Mouse (Mus musculus): ENCODE results near the gene Fam160a2. TPM values are rescaled to one million over a fixed set of nuclear protein-coding genes. Genes with fewer than 3 reads are reported as not detected.

Gene Fam160a2
- 29.1 and 39.3 TPM in 2 replicates for polyA plus RNA-seq (2012; ENCODE audit: insufficient read depth, insufficient read length, missing spikeins)

GRCm38 (mm10) chr7:105399935-105400624 is at the start of gene Fam160a2:
TSS of gene Fam160a2 (minus strand) at chr7:105400054.
- peak within 1 kb of the TSS; percentile 68 for H3K27ac ChIP-seq (ENCODE audit: insufficient read depth, low read depth, low read length)
- H3K4me1 ChIP-seq (ENCODE audit: control insufficient read depth, insufficient read depth, low read length) = peaks cover 16% of the 10 kb centered on the region
- TF ChIP-seq POLR2A (IDR thresholded peaks at IDR 0.05; ENCODE audit: borderline replicate concordance, low read depth, low read length) (peak; percentile 62; the same call in 1 of the 2 replicates), CTCF (IDR thresholded peaks at IDR 0.05; ENCODE audit: low read depth, low read length) (no peak)
- peak within 1 kb of the TSS; percentile 92 for H3K4me3 ChIP-seq (ENCODE audit: insufficient read depth, low read length)

DNA sequence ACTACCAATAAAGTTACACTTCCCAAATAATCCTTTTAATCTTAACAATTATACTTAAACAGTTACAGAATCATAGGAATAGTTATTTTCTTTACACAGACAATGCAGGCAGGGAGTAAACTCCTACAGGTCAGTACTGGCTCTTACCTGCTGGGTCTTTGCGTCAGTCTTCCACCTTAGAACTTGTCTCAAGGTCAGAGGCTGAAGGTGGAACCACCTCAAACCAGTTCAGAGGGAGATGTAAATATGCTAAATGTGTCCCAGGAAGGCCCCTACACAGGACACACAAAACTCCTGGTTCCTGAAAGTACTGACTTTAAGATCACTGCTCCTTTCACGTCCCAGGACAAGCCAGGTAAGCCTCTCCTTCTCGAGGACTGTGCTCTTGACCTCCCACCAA is 45.2 kb upstream of the Fam160a2 start:
- Histone ChIP-seq H3K4me3 (ENCODE audit: insufficient read depth, low read length) (no peak overlapping the region), H3K4me1 (ENCODE audit: control insufficient read depth, insufficient read depth, low read length) (no peaks in the 10 kb centered on the region), H3K27ac (ENCODE audit: insufficient read depth, low read depth, low read length) (no peak overlapping the region)
- TF ChIP-seq POLR2A (IDR thresholded peaks at IDR 0.05; ENCODE audit: borderline replicate concordance, low read depth, low read length) (no peak), CTCF (IDR thresholded peaks at IDR 0.05; ENCODE audit: low read depth, low read length) (no peak)

DNA sequence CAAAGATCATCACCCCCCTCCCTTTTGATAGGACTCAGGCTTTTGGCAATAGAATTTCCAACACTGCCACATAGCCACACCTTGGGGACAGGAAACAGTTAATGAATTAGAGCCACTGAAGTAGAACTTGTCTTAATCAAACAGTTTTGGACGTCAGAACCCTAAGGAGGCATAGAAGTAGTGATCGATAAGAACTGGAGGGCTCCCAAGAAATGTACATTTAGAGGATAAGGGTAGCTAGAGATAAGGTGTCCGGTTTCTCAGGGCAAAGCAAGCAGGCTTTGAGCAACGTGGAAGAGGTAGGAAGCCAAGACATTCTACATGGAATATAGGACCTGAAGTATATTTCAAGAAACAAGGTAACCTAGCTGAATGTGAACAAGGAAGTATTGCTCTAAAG is 41.6 kb upstream of the Fam160a2 start:
- Histone ChIP-seq H3K27ac (ENCODE audit: insufficient read depth, low read depth, low read length) (no peak overlapping the region), H3K4me3 (ENCODE audit: insufficient read depth, low read length) (no peak overlapping the region), H3K4me1 (ENCODE audit: control insufficient read depth, insufficient read depth, low read length) (no peaks in the 10 kb centered on the region)
- TF ChIP-seq CTCF (IDR thresholded peaks at IDR 0.05; ENCODE audit: low read depth, low read length) (no peak), POLR2A (IDR thresholded peaks at IDR 0.05; ENCODE audit: borderline replicate concordance, low read depth, low read length) (no peak)

DNA sequence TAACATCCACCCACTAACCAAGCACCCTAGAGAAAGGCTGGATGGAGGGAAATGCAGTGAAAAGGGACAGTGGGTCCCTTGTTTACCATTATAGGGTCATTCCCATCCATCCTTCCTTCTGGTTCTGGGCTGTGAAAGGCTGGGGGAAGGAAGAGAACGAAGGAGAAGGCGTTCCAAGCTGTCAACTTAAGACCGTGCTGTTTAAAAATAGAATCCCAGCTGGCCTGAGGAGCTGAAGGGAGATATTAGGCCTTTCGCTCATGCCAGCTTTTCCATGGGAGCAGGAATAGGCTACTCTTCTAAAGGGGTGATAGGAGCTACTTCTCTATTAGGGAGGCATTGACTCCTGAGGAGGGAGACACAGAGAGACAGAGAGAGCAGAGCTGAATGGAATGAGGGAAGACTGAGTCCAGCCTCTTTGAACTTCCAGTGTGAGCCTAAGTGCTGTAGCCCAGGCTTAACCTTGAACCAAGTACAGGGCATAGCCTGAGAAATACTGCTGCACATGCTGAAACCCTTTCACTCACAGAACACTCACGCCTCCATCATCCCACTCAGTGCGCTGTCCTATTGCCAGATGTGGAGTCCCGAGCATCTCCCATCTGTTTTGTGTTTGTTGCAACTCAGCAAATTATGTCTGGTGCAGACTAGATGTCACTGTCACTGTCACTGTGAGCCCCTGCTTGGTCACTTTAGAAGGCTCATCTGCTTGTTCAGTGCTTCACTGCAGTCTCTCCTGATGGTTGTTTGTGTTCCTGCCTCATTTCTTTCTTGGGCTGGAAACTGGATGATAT is 38.3 kb upstream of the Fam160a2 start:
- Histone ChIP-seq H3K27ac (ENCODE audit: insufficient read depth, low read depth, low read length) (no peak overlapping the region), H3K4me3 (ENCODE audit: insufficient read depth, low read length) (no peak overlapping the region), H3K4me1 (ENCODE audit: control insufficient read depth, insufficient read depth, low read length) (no peaks in the 10 kb centered on the region)
- TF ChIP-seq CTCF (IDR thresholded peaks at IDR 0.05; ENCODE audit: low read depth, low read length) = no peak
- no peak for TF ChIP-seq POLR2A (IDR thresholded peaks at IDR 0.05; ENCODE audit: borderline replicate concordance, low read depth, low read length)

GRCm38 (mm10) chr7:105434798-105435197 is 34.9 kb upstream of the Fam160a2 start:
- Histone ChIP-seq H3K27ac (ENCODE audit: insufficient read depth, low read depth, low read length) (no peak overlapping the region), H3K4me3 (ENCODE audit: insufficient read depth, low read length) (no peak overlapping the region), H3K4me1 (ENCODE audit: control insufficient read depth, insufficient read depth, low read length) (no peaks in the 10 kb centered on the region)
- TF ChIP-seq CTCF (IDR thresholded peaks at IDR 0.05; ENCODE audit: low read depth, low read length) (no peak), POLR2A (IDR thresholded peaks at IDR 0.05; ENCODE audit: borderline replicate concordance, low read depth, low read length) (no peak)

GRCm38 (mm10) chr7:105433859-105434258 is 34.0 kb upstream of the Fam160a2 start:
- Histone ChIP-seq H3K4me3 (ENCODE audit: insufficient read depth, low read length) (no peak overlapping the region), H3K27ac (ENCODE audit: insufficient read depth, low read depth, low read length) (no peak overlapping the region), H3K4me1 (ENCODE audit: control insufficient read depth, insufficient read depth, low read length) (no peaks in the 10 kb centered on the region)
- TF ChIP-seq CTCF (IDR thresholded peaks at IDR 0.05; ENCODE audit: low read depth, low read length) (no peak), POLR2A (IDR thresholded peaks at IDR 0.05; ENCODE audit: borderline replicate concordance, low read depth, low read length) (no peak)

- TF ChIP-seq POLR2A (IDR thresholded peaks at IDR 0.05; ENCODE audit: borderline replicate concordance, low read depth, low read length) (no peak), CTCF (IDR thresholded peaks at IDR 0.05; ENCODE audit: low read depth, low read length) (no peak)
- no peaks in the 10 kb centered on the region for H3K4me1 ChIP-seq (ENCODE audit: control insufficient read depth, insufficient read depth, low read length)
- H3K4me3 ChIP-seq (ENCODE audit: insufficient read depth, low read length) = no peak overlapping the region
- H3K27ac ChIP-seq (ENCODE audit: insufficient read depth, low read depth, low read length) = no peak overlapping the region
Measured at GRCm38 (mm10) chr7:105432058-105432457, 32.2 kb upstream of the Fam160a2 start.

DNA sequence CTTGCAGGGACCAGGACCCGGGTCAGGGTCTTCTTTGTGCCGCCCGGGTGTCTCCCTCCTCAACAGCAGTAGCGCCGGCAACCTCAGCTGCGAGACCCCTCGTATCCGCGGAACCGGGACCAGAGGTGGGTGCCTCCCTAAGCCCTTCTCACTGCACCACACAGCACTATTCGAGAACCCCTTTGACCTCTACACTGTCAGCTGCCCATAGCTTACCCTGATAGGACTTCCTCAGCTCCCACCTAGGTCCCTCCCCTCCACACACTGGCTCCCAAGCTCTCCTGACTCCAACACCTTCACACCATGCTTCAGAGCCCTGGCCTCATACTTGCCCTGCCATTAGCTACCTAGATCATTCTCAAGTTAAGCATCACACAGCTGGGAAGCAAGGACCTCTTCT is 26.2 kb upstream of the Fam160a2 start:
- Histone ChIP-seq H3K4me3 (ENCODE audit: insufficient read depth, low read length) (no peak overlapping the region), H3K27ac (ENCODE audit: insufficient read depth, low read depth, low read length) (no peak overlapping the region)
- TF ChIP-seq POLR2A (IDR thresholded peaks at IDR 0.05; ENCODE audit: borderline replicate concordance, low read depth, low read length) (no peak), CTCF (IDR thresholded peaks at IDR 0.05; ENCODE audit: low read depth, low read length) (no peak)

GRCm38 (mm10) chr7:105425424-105426043 is 25.7 kb upstream of the Fam160a2 start, which contains the start of gene Cckbr:
TSS of gene Cckbr (plus strand) at chr7:105425731.
- H3K4me1 ChIP-seq (ENCODE audit: control insufficient read depth, insufficient read depth, low read length) = no peaks in the 10 kb centered on the region
- H3K4me3 ChIP-seq (ENCODE audit: insufficient read depth, low read length) = no peak within 1 kb of the TSS
- TF ChIP-seq CTCF (IDR thresholded peaks at IDR 0.05; ENCODE audit: low read depth, low read length) (no peak), POLR2A (IDR thresholded peaks at IDR 0.05; ENCODE audit: borderline replicate concordance, low read depth, low read length) (no peak)
- H3K27ac ChIP-seq (ENCODE audit: insufficient read depth, low read depth, low read length) = no peak within 1 kb of the TSS

More for the DNA sequence above, 26.2 kb upstream of the Fam160a2 start:
- H3K4me1 ChIP-seq (ENCODE audit: control insufficient read depth, insufficient read depth, low read length) = no peaks in the 10 kb centered on the region
